Mouse (Mus musculus): ENCODE results near the gene Gm45711.

Gm45711 gene

DNA sequence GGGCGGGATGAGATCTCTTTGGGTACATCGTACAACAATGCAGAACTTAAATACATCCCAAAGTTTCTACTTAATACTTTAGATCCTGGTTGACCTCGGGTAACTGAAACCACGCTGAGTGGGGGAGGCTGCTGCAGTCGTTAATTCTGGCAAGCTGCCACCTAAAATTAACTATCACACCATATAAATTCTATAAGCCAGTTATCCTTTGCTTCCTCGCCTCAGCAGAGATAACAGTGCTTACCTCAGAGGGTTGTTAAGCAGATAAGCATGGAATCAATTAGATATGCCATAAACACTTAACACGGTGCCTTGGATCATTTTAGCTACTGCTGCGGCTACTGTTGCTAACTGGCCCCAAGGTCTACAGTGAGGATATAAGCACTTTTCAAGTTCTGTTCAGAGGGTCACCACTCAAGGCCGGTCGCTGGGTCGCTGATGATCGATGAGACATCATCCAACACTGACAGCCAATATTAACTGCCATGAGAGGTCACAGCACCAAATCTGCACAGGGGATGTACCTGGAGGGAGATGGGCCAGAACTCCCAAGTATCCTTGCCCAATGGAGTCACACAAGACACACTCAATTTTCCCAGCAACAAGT is 67.7 kb downstream of the Gm45711 start:
- DNase-seq (ENCODE audit: low read depth, low spot score): no peak

DNA sequence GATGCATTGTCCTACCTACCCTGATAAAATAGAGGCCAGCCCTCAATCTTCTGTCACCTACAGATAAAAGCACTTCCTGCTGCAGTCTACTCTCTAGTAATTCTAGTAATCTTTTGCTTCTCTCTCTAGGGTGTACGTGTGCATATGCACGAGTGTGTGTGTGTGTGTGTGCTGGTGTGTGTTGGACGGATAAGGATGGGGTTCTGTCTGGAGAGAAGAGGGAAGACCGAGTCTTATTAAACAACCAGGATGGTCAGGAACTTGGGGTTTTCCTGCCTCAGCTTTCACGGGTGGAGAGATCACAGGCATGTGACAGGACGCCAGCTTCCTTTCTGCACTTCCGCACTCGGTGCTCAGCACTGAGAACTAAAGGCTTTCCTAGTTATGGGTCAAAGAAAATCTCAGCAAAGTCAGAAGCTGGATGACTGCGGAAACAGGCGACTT is 70.4 kb downstream of the Gm45711 start:
- no peak for DNase-seq (ENCODE audit: low read depth, low spot score)

DNA sequence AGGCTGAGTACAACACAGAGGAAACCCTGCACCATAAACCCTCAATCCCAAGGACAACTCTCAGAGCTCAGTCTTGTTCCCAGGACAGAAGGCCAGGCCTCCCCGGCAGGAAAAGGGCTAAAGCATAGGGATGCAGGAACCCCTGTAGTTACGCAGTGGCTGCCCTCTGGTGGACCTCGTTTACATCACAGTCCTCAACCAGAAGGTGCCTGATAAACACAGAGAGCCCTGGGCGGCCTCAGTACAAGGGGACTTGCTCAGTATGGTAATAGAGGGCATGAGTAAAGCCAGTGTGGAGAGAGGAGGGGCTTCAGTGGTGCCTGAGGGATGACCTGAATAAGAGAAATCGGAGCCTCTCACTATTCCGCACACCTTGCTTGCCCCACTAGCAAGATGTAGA is 75.3 kb downstream of the Gm45711 start:
- DNase-seq (ENCODE audit: low read depth, low spot score): peak; percentile 61

DNA sequence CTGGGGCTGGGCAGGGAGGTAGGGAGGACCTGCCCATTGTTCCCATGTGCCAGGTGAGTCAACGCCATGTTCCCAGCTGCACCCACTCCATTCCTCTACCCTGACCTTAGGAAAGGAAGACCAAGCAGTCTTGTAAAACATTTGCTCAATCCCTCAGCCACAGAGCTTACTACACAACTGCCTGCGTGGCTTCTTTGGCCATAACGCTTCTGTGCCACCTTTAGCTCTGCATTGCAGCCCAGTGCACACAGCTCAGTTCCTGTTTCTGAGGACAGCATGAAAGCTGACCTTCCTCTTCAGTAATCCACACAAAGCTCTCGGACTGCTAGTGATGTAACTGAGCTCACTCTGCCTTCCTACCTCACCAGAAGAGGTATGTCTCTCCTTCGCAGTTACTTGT is 77.0 kb downstream of the Gm45711 start:
- no peak for DNase-seq (ENCODE audit: low read depth, low spot score)

DNA sequence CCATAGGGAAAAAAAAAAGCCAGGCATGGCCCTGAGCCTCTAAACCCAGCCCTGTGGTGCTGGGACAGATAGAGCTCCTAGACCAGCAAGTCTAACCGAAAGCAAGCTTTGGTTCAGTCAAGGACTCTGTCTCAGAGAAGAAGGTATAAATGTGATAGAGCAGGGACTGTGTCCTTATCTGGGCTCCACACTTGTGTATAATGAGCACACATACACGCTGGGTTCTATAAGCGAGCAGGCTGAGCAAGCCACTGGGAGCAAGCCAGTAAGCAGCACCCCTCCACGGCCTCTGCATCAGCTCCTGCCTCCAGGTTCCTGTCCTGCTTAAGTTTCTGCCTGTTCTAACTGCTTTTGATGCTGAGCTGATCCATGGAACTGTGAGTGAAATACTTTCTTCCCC is 77.8 kb downstream of the Gm45711 start:
- DNase-seq (ENCODE audit: low read depth, low spot score): no peak

Data from ES-CJ7 (cell line).